Mouse (Mus musculus) CH12.LX (cell line): Measurements from ENCODE around the gene Ablim1. TPM values are rescaled to one million over a fixed set of nuclear protein-coding genes. Genes with fewer than 3 reads are reported as not detected.

Experiments used
- DNase-seq: peaks from one replicate; pipeline ENCODE4 v3.0.0-alpha.2; 2013; ENCODE audit errors: extremely low read depth
- H3K27ac ChIP-seq: 2 replicates; pipeline ENCODE4 v1.5.1; 2012; ENCODE audit warnings: low read depth, mild to moderate bottlenecking, control low read depth, moderate library complexity; ENCODE audit not compliant: insufficient read depth
- H3K27me3 ChIP-seq: replicated peaks from 2 replicates; pipeline ENCODE3; 2012; ENCODE audit warnings: inconsistent platforms
- H3K36me3 ChIP-seq, 2 experiments: replicated peaks in 1 of 2; 2 replicates each; pipeline versions ENCODE3 to v1.6.1; 2012; ENCODE audit warnings: inconsistent platforms in 1 of 2, low read length in 1 of 2, mild to moderate bottlenecking in 1 of 2, mixed read lengths in 1 of 2, moderate library complexity in 1 of 2; ENCODE audit not compliant: control insufficient read depth in 1 of 2, insufficient read depth in 1 of 2
- H3K4me1 ChIP-seq, 2 experiments: 2 replicates each; pipeline ENCODE4 v1.6.1; 2012; ENCODE audit warnings: inconsistent platforms in 1 of 2, moderate library complexity in 1 of 2; ENCODE audit not compliant: insufficient read depth in 2 of 2, control insufficient read depth in 1 of 2
- H3K4me2 ChIP-seq: 2 replicates; pipeline ENCODE4 v1.6.1; 2012; ENCODE audit warnings: low read depth, mild to moderate bottlenecking, control low read depth; ENCODE audit not compliant: poor library complexity, insufficient read depth, severe bottlenecking
- H3K4me3 ChIP-seq, 3 experiments: fragments of 150-350 bp in 1 of 3; sonication (generic) in 1 of 3; replicated peaks in 1 of 3; 2 replicates each; pipeline versions ENCODE3 to v1.5.1; 2011 to 2012; ENCODE audit warnings: low read depth in 2 of 3, low read length in 2 of 3, mild to moderate bottlenecking in 2 of 3, moderate library complexity in 2 of 3, control low read depth in 1 of 3, improper control_type of control experiment in 1 of 3, inconsistent platforms in 1 of 3, mixed read lengths in 1 of 3; ENCODE audit not compliant: poor library complexity in 1 of 3
- H3K79me2 ChIP-seq: replicated peaks from 2 replicates; pipeline ENCODE4 v1.6.1; 2012; ENCODE audit warnings: mild to moderate bottlenecking, moderate library complexity; ENCODE audit not compliant: control insufficient read depth, poor library complexity, insufficient read depth, severe bottlenecking; ENCODE audit errors: extremely low read depth
- H3K9ac ChIP-seq: 2 replicates; pipeline ENCODE4 v1.6.1; 2012; ENCODE audit warnings: low read depth, mild to moderate bottlenecking, control low read depth, moderate library complexity; ENCODE audit not compliant: insufficient read depth
- H3K9me3 ChIP-seq: replicated peaks from 2 replicates; pipeline ENCODE3; 2012; ENCODE audit warnings: low read length, inconsistent platforms, mixed read lengths
- BHLHE40 ChIP-seq: IDR thresholded peaks from 2 replicates; pipeline ENCODE4 v1.6.1; 2011; ENCODE audit warnings: mild to moderate bottlenecking, low read depth, low read length, improper control_type of control experiment
- CHD1 ChIP-seq: IDR thresholded peaks from 2 replicates; pipeline ENCODE4 v1.6.1; 2012; ENCODE audit warnings: low read depth, low read length, improper control_type of control experiment, inconsistent platforms
- CHD2 ChIP-seq: IDR thresholded peaks from 2 replicates; pipeline ENCODE4 v1.6.1; 2011; ENCODE audit warnings: low read length, improper control_type of control experiment
- E2F4 ChIP-seq: IDR thresholded peaks from 2 replicates; pipeline ENCODE4 v1.6.1; 2011; ENCODE audit warnings: low read depth, low read length, improper control_type of control experiment; ENCODE audit not compliant: insufficient replicate concordance
- ETS1 ChIP-seq: conservative IDR thresholded peaks from 2 replicates; pipeline ENCODE4 v1.6.1; 2012; ENCODE audit warnings: low read depth, mild to moderate bottlenecking, inconsistent platforms, low read length, improper control_type of control experiment, moderate library complexity
- JUN ChIP-seq: IDR thresholded peaks from 2 replicates; pipeline ENCODE4 v1.6.1; 2011; ENCODE audit warnings: low read depth, mild to moderate bottlenecking, low read length, improper control_type of control experiment, moderate library complexity; ENCODE audit not compliant: insufficient read depth
- MAFK ChIP-seq: IDR thresholded peaks from 2 replicates; pipeline ENCODE4 v1.6.1; 2011; ENCODE audit warnings: low read length, improper control_type of control experiment; ENCODE audit not compliant: insufficient replicate concordance
- MAX ChIP-seq: IDR thresholded peaks from 2 replicates; pipeline ENCODE4 v1.6.1; 2011; ENCODE audit warnings: low read length, improper control_type of control experiment
- MAZ ChIP-seq: IDR thresholded peaks from 2 replicates; pipeline ENCODE4 v1.6.1; 2012; ENCODE audit warnings: low read depth, mild to moderate bottlenecking, inconsistent platforms, low read length, improper control_type of control experiment, moderate library complexity
- NRF1 ChIP-seq: IDR thresholded peaks from 2 replicates; pipeline ENCODE4 v1.6.1; 2014; ENCODE audit warnings: low read depth, mild to moderate bottlenecking, inconsistent platforms, low read length, improper control_type of control experiment, moderate library complexity
- PAX5 ChIP-seq: IDR thresholded peaks from 2 replicates; pipeline ENCODE4 v1.6.1; 2012; ENCODE audit warnings: low read length, inconsistent platforms, mixed read lengths
- POLR2A ChIP-seq: IDR thresholded peaks from 2 replicates; pipeline ENCODE4 v1.6.1; 2011; ENCODE audit warnings: low read depth, mild to moderate bottlenecking, improper control_type of control experiment, low read length
- RAD21 ChIP-seq: IDR thresholded peaks from 2 replicates; pipeline ENCODE4 v1.6.1; 2011; ENCODE audit warnings: low read depth, mild to moderate bottlenecking, low read length, improper control_type of control experiment, moderate library complexity
- SIN3A ChIP-seq: IDR thresholded peaks from 2 replicates; pipeline ENCODE4 v1.6.1; 2012; ENCODE audit warnings: low read length, improper control_type of control experiment, inconsistent platforms
- TBP ChIP-seq: conservative IDR thresholded peaks from 2 replicates; pipeline ENCODE4 v1.6.1; 2011; ENCODE audit warnings: low read depth, low read length, improper control_type of control experiment
- UBTF ChIP-seq: IDR thresholded peaks from 2 replicates; pipeline ENCODE4 v1.6.1; 2012; ENCODE audit warnings: low read depth, mild to moderate bottlenecking, inconsistent platforms, low read length, improper control_type of control experiment, moderate library complexity
- USF1 ChIP-seq: IDR thresholded peaks from 2 replicates; pipeline ENCODE4 v1.6.1; 2014; ENCODE audit warnings: low read depth, mild to moderate bottlenecking, inconsistent platforms, low read length, improper control_type of control experiment
- ZC3H11A ChIP-seq: IDR thresholded peaks from 2 replicates; pipeline ENCODE4 v1.6.1; 2012; ENCODE audit warnings: low read depth, mild to moderate bottlenecking, inconsistent platforms, low read length, improper control_type of control experiment
- ZKSCAN1 ChIP-seq: IDR thresholded peaks from 2 replicates; pipeline ENCODE4 v1.6.1; 2012; ENCODE audit warnings: low read depth, inconsistent platforms, low read length, improper control_type of control experiment, borderline replicate concordance
- ZMIZ1 ChIP-seq: IDR thresholded peaks from 2 replicates; pipeline ENCODE4 v1.6.1; 2012; ENCODE audit warnings: low read depth, mild to moderate bottlenecking, inconsistent platforms, low read length, improper control_type of control experiment
- dilution Hi-C: fragments of 300-500 bp; cut with MboI; formaldehyde crosslinking; loops from 2 replicates; pipeline ENCODE4 v1.14.3; 2020; ENCODE audit warnings: low sequenced_read_pairs; ENCODE audit not compliant: extremely low pct_unique_long_range_greater_than_20kb, extremely low pct_ligation_motif_present
- in situ Hi-C: fragments of 300-500 bp; cut with MboI; formaldehyde crosslinking; loops from 3 replicates; pipeline ENCODE4 v1.14.3; 2019; ENCODE audit warnings: low sequenced_read_pairs, low pct_ligation_motif_present, low pct_unique_long_range_greater_than_20kb, mixed read lengths
- polyA plus RNA-seq: library from polyadenylated mRNA; unstranded; fragments of >175 nt; gene quantifications from 2 replicates; pipeline ENCODE4 v1.2.1, GENCODE M21; 2012; ENCODE audit warnings: low read depth; ENCODE audit not compliant: insufficient read length
- total RNA-seq, 2 experiments: library from RNA; depleted of rRNA; stranded (reverse); fragments of 300-350 nt in 1 of 2; fragments of >200 nt in 1 of 2; gene quantifications; 2 replicates each; pipeline ENCODE4 v1.2.3; 2012 to 2014

The Ablim1 gene
- total and polyA plus RNA-seq, 3 experiments: 0.85 to 2.4 (median 2.0) TPM

- DNase-seq: no peak
- H3K9ac ChIP-seq: no peak overlapping the region
- in situ Hi-C loops (no loop called here), dilution Hi-C loops (no loop called here)
- no peaks in the 10 kb centered on the region for H3K79me2 ChIP-seq
- H3K4me2 ChIP-seq: no peak overlapping the region
- H3K36me3 ChIP-seq: no peaks in the 10 kb centered on the region
- no peaks in the 10 kb centered on the region for H3K4me1 ChIP-seq
- no peaks in the 10 kb centered on the region for H3K9me3 ChIP-seq
- no peak for TF ChIP-seq TBP
- peak; percentile 90 for TF ChIP-seq MAFK
- no peak for TF ChIP-seq BHLHE40
- TF ChIP-seq, all 38 proteins: peak for 1
- Histone ChIP-seq H3K27ac (no peak overlapping the region), H3K27me3 (no peaks in the 10 kb centered on the region), H3K4me3 (no peak overlapping the region)
These were observed 140.7 kb downstream of the Ablim1 start for GRCm38 (mm10) chr19:57174045-57174444.

- no peak overlapping the region for H3K9ac ChIP-seq
- in situ Hi-C loops: no loop called here
- peaks cover 0 to 3% of the 10 kb centered on the region in 2 experiments; a peak in 1 of 4 replicates for H3K4me1 ChIP-seq
- no peak overlapping the region for H3K4me3 ChIP-seq
- no peaks in the 10 kb centered on the region for H3K27me3 ChIP-seq
- no peak overlapping the region for H3K27ac ChIP-seq
- no peak overlapping the region for H3K4me2 ChIP-seq
- no peaks in the 10 kb centered on the region for H3K79me2 ChIP-seq
- no peaks in the 10 kb centered on the region for H3K9me3 ChIP-seq
- H3K36me3 ChIP-seq: no peaks in the 10 kb centered on the region
- dilution Hi-C loops: no loop called here
- TF ChIP-seq ZKSCAN1 (no peak), JUN (no peak), CHD2 (no peak), ZMIZ1 (no peak), NRF1 (no peak), TBP (no peak), ZC3H11A (no peak), MAX (no peak), MAZ (no peak), UBTF (no peak), USF1 (no peak), POLR2A (no peak), ETS1 (no peak), MAFK (no peak)
- DNase-seq: no peak
These were observed 142.4 kb downstream of the Ablim1 start for GRCm38 (mm10) chr19:57172321-57172720.

- no peaks in the 10 kb centered on the region for H3K79me2 ChIP-seq
- peaks cover 0 to 3% of the 10 kb centered on the region in 2 experiments; a peak in 1 of 4 replicates for H3K4me1 ChIP-seq
- no peaks in the 10 kb centered on the region for H3K36me3 ChIP-seq
- no peak overlapping the region for H3K4me3 ChIP-seq
- H3K27me3 ChIP-seq: no peaks in the 10 kb centered on the region
- no peak overlapping the region for H3K4me2 ChIP-seq
- in situ Hi-C loops (no loop called here), dilution Hi-C loops (no loop called here)
- no peaks in the 10 kb centered on the region for H3K9me3 ChIP-seq
- H3K9ac ChIP-seq: no peak overlapping the region
- TF ChIP-seq E2F4 (no peak), RAD21 (no peak), PAX5 (no peak), UBTF (no peak), CHD1 (no peak), SIN3A (no peak)
- H3K27ac ChIP-seq: no peak overlapping the region
- DNase-seq: no peak
These were observed 143.8 kb downstream of the Ablim1 start for GRCm38 (mm10) chr19:57170880-57171279.
